Mouse (Mus musculus): Measurements from ENCODE around the gene C1ql2.

The C1ql2 gene

DNA sequence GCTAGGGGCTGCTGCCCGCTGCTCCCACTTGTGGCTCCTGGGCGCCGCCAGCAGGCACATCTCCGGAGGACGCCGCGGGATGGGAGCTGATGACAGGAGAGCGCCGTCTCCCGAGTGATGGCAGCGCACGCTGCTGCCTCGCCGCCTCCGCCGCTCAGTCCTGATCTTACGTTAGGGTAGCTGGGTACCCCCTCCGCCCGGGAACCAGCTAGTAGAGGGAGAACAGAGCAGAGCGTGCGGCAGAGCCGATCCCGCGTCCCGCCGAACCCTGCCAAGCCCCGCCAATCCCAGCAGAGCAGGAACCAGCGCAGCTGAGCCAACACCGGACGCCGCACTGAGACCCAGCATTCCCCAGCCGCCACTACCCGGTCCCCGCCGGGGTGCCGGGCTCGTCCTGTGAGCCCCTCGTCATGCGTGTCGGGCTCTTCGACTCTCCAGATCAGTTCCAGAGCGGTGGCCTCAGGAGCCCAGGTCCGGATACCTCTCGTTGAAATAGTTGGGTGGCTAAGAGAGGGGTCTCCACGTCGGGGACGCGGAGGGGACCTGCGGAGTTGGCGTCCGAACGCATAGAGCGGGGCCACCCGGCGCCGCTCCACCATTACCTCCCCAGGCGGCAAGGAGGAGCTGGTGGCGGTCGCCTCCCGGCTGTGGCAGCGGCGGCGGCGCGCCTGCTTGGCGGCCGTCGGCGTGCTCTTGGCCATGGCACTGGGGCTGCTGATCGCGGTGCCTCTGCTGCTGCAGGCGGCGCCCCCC lies at the start of gene C1ql2:
TSS of gene C1ql2 (plus strand) at position 164 of the 753 bp plus-strand sequence.
- peak in 1 of 2 experiments; percentile 4 for DNase-seq

DNA sequence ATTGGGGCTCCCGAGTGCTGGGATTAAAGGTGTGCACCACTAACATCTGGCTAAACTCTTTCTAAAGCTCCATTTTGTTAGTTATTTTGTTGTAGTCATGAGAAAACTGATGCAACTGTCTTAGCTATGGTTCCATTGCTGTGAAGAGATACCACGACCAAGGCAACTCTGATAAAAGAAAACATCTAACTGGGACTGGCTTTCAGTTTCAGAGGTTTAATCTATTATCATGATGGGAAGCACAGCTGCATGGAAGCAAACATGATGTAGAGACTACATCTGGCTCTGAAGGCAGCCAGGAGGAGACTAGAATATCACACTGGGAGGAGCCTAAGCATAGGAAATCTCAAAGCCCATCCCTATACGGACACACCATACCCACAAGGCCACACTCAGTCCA lies 48.7 kb upstream of the C1ql2 start:
- no peak for DNase-seq

DNA sequence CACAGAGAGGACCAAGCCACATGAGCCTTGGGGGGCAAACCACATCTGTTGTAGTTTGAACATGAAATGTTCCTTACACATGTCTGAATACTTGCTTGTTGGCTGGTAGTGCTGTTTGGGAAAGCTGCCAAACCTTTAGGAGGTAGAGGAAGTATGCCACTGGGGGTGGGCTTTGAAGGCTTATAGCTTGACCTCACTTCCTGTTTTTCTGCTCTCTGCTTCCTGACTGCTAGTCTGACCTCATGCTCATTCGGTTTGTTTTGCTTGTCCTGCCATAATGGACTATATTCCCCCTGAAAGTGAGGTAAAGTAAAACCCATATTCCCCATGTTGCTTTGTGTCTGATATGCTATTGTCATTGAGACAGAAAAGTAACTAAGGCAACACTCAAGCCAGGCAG lies 46.6 kb upstream of the C1ql2 start:
- DNase-seq: peak; percentile 49 to 60

DNA sequence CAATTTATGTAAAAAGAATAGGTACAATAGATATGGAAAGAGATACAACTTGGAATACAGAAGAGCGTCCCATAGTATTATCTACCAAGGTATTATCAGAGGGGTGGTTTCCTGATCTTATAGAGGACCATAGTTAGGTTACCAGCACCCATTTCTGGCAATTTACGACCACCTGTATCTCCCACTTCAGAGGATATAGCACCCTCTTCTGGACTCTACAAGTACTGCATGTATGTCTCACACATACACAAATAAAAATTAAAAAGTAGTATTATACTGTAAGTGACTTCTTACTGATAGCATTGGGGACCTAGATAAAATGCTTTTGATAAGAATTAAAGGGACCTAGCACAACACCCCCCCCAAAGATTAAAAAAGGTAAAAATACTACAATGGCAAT lies 43.4 kb upstream of the C1ql2 start:
- DNase-seq: no peak

DNA sequence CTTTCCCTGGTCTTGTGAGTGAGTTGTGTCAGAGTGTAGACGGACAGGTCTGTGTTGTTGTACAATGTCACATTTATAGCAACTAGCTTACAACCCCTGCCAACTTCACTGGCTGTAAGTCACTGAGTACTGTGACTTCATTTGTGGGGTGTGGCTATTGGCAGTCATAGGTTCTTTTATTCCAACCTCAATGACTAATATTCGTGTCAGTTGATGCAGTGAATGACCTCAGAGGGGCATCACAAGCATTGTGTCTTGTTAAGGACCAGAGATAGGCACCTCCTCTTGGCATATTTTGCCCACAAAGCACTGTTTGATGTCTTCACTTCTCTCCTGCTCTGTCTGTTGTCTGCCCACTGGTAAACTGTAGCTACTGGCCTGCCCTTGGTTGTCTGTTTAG lies 34.6 kb upstream of the C1ql2 start:
- no peak for DNase-seq

DNA sequence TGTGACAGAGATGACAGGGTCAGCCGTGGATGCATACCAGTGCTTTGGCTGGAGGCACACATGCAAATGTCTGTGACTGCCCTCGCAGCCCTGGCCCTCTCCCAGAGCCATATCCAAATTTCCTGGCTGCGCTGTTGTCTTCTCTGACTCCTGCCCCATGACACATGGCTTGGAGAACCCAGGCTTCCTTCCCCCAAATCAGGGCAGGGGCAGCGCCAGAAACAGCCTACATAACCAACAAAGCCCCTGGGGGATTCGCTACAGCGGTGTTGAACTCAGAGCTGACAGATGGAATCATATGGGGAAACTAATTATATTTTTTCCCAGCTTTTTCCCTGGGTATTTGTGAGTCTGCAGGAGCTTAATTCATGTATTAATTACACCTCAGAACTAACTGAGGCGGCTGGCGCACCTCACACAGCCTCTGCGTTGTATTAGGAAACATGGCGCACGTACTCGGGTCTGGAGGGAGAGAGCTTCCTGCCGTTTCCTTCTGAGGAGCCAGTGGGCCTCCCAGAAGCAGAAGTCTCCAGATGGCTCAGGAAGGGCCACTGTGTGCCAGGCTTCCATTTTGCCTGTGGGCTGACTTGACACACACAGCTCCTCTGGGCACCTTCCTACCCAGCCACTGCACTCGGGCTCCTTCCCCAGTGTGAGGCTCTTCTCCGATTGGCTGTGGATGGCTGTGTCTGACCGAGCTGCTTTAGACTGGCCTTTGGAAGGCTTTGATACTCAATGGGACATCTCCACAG lies 18.9 kb upstream of the C1ql2 start:
- DNase-seq: no peak

DNA sequence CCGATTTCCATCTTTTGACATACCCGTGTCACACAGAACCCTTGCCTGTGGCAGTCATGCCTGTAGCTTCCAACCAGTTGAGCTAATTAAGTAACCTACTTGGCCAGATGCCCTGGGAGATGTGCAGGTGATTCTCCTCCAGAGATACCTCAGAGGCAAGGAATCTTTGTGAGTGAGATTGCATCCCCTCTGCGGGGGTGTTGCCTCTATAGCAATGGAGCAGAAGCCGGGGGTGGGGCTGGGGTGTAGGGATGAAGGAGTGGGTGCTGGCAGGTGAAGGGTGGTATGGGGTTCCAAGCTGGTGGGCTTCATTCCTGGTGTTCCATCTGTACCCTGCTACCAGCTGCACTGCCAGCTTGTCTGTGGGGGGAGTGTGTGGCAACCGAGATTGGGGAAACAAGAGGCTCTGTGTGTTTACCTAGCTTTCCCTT lies 17.2 kb upstream of the C1ql2 start:
- DNase-seq: no peak

DNA sequence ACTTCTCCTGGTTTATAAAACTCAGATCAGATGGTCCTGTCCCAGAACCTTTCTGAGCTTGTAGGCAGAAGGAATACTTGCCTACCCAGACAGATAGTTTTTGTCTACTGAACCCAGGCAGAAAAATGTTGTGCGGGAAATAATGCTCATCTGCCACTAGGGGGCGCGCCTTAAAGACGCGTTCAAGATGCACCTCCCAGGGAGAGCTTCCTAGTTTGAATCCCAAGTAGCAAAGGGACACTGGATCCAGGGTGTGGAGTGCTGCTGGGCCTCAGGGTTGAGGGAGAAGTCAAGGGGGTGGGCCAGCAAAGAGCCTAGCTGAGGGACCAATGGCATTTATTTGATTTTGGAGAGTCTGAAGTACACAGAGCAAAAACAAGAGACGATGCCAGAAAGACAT lies 12.7 kb upstream of the C1ql2 start:
- peak; percentile 68 to 73 for DNase-seq

DNA sequence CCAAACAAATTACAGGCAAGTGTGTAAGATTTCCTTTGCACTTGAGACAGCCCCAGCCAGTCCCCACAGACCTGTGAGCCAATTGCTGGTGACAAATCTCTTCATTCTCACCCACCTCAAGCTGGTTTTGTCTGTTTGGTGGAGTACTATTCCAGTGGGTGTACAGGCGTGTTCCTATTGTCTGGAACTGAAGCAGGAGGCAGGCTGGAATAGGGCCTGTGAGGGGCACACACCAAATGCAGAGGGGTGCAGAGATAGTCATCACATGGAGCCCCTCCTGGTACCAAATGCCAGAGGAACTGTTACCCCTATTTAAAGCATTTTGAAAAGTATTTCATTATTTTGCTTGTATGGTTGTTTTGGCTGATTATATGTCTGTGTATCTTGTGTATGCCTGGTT lies 12.2 kb upstream of the C1ql2 start:
- DNase-seq: no peak

DNA sequence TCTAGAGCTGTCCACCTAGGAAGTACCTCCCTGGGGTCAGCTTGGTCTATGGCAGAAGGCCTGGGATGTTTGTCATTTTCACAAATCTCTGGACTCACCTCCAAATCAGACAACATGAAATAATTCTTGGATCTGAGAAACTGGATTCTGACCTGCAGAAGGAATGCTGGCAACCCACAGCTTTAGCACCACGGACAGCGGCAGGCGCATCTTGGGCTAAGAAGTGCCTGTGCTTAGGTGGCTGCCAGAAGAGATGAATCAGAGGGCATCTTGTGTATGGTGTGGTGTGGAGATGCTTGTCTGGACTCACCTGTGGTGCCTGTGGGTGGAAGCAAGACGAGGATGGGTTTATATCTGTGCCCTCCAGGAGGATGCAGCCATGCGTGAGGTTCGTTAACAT lies 8.5 kb upstream of the C1ql2 start:
- DNase-seq: peak; percentile 14 to 15

DNA sequence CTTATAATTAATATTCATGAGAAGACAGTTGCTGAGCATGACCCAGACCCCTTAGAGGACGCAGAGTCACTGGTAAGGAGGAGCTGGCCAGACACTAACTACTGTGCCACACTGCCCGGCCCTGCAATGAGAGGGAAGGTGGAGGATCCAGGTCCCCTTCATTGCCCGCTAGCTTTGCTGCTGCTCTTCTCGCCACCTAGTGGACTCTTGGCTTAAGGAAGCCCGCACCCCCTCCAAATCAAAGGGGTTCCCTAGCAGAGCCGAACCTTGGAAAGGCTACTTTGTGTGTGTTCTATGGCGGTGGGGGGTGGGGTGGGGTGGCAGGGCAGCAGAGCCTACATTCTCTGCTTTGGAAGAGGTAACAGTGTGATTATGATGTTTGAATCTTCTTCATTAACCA lies 2.4 kb upstream of the C1ql2 start:
- peak; percentile 24 to 26 for DNase-seq

DNA sequence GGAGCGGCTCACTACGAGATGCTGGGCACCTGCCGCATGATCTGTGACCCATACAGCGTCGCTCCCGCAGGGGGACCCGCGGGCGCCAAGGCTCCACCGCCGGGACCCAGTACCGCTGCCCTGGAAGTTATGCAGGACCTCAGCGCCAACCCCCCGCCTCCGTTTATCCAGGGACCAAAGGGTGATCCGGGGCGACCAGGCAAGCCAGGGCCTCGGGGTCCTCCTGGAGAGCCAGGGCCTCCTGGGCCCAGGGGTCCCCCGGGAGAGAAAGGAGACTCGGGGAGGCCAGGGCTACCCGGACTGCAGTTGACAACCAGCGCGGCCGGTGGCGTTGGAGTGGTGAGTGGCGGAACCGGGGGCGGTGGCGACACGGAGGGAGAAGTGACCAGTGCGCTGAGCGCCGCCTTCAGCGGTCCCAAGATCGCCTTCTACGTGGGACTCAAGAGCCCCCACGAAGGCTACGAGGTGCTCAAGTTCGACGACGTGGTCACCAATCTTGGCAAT lies 842 bp downstream of the C1ql2 start:
- DNase-seq: peak in 1 of 2 experiments; percentile 5

DNA sequence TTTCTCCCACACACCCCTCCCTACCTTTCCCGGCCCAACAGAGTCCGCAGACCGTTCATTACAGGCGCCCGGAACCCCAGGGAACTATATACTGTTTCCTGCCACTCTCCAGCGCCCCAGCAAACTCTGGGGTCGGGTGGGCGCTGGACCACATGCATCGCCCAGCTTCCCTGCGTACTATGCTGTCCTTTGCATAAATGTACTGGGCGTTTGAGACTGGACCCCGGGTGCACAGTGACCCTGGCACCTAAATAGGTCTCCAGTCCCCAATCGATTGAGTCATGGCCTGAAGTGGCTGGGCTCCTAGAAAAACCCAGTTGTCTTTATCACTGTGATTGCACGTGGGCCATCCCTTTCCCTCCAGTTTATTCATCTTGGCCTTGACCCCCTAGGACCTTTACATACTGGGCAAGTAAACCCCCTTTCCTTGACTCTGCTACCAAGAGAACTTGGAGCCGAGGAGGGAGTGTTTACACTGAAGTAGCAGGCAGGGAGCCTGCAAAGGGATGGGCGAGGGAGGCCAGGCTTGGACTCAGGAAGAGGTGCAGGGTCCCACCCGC lies 1.5 kb downstream of the C1ql2 start:
- DNase-seq: peak in 1 of 2 experiments; percentile 2

DNA sequence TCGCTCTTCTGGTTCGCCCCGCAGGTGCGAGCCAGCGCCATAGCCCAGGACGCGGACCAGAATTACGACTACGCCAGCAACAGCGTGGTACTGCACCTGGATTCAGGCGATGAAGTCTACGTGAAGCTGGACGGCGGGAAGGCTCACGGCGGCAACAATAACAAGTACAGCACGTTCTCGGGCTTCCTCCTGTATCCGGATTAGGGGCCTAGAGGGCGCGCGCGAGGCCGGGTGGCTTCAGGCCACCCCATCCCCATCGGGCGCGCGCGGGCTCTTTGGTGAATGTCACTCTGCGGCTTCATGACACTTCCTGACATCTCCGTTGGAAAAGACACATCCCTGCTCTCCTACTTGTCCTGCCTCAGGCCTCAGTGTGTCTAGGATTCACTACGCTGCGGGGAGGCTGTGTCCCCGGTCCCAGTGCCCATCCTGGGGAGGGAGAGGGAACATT lies 2.0 kb downstream of the C1ql2 start:
- DNase-seq: peak; percentile 35 to 38

DNA sequence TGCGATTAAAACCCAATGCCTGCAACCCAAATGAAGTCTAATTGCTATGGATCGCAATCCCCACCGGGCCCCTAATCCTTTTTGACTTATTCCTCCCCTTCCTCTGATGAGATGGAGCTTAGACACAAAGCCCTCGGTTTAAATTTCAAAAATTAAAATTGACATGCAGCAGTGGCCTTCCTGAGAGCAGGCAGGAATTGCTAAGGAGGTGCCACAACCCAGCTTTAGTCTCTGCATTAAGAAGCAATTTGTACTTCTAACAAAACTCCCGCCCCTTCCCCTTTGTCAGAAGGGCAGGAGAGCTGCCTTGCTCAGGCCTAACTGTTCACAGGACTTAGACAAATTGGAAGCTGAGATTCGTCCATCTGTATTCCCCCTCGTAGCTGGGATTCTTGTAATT lies 4.6 kb downstream of the C1ql2 start:
- DNase-seq: no peak

DNA sequence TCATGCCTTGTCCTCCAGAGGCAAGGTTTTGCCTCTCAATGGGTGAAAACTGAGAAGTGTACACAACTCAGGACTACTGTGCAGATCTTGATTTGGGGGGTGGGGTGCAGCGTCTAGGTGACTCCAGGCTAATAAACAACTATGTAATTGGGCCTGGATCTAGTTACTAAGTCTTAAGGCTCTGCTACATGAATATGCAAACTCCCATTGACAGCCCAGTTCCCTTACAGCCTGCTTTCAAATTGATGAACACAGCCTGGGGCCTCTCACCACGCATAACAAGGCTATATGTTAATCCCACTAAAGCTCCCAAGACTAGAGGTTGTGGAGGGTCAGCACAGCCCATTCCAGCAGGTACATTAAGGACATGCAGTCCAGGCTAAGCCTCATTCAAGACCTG lies 14.0 kb downstream of the C1ql2 start:
- no peak for DNase-seq

DNA sequence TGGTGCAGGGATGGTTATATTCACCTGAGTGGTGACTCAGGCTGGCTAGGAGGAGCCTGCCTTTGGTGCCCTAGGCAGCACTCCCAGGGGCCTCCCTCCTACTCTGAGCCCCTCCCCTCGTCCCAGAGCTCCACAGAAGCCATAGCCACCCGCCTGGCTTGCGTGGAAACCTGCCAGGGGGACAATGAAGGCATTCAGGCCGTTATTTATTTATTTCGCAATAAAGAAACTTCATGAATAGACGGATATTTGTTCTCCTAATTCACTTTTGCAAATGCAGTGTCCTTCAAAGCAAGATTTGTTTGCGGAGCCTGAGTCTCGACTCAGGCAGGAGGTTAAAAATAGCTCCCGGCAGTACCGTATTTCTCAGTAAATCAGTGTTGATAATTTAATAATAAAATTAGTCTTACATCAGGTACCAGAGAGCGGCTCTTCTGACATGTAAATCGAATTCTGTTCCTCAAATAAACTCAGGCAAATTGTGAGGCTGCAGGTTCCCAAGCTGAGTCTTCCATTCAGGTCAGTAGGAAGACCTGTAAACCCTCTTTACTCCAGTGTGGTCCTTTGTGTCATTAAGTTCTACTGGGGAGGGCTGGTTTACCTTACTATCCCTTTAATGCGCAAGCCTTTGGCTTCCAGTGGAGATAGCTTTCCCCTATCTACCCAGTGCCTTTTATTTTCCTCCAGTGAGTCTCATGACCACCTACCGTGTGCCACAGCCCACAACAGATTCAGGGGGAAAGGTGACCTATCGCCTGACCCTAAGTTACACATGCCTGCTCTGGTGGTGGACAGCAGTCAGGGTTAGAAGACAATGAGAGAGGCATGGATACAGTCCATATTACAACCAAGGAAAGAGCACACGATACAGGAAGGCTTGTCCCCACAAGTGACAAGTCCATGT lies 17.2 kb downstream of the C1ql2 start:
- no peak for DNase-seq

DNA sequence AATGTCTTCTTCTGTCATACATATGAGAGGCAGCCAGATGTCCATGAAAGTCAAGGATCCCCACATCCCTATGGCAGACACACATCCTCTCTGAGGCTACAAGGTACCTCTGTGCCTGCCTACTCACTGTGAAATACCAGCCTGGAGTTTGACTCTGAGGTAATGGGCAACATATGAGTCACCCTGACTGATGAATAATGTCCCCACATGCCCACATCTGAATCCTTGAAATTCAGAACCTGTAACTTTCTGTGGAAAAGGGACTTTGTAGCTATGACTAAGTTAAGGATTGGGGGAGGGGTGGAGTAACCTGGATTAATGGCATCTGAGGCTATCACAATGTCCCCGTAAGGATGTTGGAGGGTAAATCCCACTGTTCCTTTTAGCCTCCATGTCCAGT lies 23.3 kb downstream of the C1ql2 start:
- DNase-seq: no peak

DNA sequence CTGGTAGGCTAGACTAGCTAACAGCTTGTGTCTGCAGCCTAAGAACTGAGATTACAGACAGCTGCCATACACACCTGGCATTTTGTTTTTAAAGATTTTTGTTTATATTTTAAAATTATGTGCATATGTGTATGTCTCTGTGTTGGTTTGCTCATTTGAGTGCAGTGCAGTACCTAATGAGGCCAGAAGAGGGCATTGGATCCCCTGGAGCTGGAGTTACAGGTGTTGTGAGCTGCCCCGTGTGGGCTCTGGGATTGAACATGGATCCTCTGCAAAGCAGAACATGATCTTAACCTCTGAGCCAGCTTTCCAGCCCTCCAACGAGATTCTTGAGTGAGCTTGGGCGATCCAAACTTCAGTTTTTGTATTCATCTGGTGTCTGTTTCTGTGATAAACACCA lies 27.8 kb downstream of the C1ql2 start:
- no peak for DNase-seq

DNA sequence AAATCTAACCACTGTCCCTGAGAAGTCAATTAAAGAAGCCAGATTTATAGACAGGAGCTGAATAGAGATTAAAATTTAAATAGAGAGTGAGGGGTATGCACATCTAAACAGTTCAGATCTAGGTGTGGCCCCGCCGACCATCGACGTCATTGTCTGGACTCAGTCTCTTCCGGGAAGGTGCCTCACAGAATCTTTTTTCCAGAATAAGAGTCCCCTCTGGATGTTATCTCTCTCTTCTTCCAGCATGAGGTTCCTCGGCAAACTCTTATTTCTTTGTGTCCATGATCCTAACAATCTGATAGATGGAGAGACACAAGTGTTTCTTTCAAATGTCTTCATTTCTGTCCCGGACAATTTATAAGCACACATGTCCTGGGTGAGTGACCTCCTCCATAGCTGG lies 33.7 kb downstream of the C1ql2 start:
- no peak for DNase-seq

DNA sequence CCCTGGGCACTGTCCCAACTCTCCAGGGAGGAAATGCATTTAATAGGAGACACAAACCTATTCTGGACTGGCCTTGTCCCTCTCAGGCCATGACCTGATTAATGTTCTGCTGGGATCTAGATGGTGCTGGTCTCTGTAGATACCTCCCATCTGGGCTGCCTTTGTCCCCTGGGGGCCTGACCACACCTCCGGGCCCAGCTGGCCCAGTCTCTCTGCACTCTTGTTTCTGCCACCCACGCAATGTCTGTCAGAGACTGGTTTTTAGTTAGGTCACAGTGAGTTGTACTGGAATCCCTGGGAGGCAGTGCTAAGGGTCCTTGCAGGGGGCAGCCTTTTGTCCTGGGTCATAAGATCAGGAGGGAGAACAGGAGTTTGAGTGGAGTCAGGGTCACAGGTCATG lies 34.5 kb downstream of the C1ql2 start:
- no peak for DNase-seq

DNA sequence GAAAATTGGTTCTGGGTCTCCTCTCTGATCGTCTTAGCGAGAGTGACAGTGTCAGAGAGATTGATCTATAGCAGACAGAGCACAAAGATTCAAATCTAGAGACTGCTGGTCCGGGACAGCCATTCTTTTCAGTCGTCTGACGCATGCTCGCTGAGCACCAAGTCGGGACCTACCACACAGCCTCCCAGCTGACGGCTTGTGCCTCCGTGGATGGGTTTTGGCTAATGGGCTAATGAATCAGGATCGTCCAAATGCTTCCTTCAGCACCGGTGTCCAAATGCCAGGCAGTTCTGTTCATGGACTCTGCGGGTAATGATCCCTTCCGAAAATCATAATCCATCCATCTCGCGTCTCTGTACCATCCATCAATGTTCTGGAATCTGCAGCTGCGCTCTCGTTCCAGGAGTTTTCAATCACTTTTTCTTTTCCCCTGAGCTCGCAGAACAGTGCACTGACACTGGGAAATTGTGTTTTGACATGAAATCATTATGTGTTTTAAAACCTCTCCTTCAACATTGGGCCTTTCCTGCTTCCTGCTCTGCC lies 44.7 kb downstream of the C1ql2 start:
- DNase-seq: no peak

Measured in B cell, adult 2 months (primary cell).